Mouse (Mus musculus) spleen, postnatal 14 days (tissue): ENCODE data around the gene Prmt3.

Experiments
- DNase-seq, 2 experiments: peaks; one replicate each; pipeline ENCODE4 v3.0.0; 2021 to 2022; ENCODE audit warnings: low spot score in 2 of 2

Gene Prmt3

DNA sequence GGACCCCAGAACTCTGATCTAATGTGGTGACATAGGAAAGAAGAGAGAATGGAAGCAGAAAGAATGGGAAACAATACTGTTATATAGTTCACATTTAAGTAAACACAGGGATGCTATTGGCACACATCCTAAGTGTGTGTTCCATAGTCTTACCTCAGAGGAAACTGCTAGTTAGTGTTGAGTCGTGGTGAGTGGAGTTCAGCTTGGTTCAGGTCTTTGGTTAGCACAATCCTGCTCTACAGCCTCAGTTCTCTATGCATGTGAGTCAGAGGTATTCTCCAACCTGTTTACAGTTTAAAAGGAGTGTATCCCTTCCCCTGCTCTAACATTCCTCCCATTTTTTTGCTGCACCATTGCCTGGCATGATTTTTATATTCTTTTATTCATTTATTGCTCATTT is 19.0 kb downstream of the Prmt3 start:
- no peak for DNase-seq

DNA sequence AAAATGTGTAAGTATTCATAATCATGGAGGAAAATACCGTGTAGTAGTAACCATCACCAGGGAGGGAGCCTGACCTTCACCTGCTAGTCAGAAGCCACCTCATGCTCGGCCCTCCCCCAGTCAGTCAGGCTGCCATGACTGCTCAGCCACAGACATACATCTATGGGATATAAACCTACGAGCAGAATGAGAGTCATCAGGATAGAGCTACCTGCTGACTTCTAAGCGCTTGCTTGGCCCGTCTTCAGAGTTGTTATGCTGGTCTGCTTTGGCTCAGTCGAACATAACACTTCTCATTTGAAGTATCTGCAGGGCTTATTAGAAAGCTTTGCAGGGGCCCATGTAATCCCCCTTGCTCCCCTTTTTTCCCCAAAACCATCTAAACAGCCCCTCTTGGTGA is 25.4 kb downstream of the Prmt3 start:
- no peak for DNase-seq

DNA sequence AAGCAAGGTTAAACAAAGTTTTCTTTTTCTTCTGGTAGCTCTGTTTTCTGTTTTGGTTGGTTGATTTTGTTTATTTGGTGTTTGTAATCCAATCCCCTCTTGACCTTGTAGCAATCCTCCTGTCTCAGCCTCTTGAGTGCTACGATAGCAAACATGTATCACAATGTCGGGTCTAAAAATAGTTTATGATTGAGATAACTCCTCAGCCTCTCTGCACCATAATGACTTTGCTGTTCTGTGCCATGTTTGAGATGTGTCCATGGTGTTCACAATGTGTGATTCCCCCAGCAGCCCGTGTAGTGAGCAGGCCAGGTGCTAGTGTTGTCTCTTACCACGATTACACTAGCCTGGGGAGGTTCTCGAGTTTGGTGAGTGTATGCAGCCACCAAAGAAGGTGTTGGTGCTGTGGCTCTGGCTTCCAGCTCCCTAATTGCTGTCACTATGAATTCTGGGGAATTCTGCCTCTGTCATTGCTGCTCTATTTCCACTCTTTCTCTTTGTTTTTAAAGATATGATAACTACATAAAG is 26.6 kb downstream of the Prmt3 start:
- DNase-seq, result no peak

DNA sequence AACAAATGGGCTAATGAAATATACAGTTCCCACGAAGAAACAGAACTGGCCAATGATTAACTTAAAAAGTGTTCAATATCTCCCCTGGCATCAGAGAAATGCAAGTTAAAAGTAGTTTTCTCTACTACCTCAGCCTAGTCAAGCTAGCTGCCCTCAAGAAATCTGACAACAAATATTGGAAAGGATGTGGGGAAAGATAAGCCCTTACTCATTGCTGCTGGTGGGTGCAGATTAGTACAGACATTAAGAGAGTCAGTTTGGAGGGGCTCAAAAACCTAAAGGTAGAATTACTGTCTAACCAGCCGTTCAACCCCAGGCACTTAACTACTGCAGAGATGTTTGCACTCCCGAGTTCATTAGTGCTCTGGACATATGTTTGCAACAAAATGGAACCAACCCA is 27.5 kb downstream of the Prmt3 start:
- no peak for DNase-seq

DNA sequence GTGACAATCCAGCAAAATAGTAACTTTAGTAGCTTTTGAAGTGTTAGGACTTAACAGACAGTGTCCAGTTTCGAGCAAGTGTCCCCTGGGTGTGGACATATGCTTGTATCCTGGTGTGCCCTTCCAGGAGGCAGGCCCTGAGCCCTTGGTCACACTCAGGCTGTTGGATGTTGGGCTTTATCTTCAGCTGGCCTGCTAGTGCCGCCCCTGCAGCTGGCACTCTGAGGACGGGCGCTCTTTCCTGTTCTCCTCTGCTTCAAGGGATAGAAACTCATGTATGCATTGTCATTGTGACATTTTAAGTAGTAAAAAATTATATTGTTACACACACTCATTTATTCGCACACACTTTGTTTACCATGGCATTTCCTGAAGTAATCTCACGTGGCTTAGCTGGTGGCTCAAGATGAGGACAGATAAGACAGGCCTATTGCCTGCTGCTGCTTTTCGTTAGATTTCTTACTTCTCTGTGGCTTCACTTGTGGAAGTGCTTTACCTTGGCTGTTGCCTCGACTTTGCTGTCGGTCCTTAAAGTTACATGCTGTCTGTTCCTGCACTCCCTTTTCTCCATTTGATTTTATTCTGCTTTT is 29.0 kb downstream of the Prmt3 start:
- no peak for DNase-seq

DNA sequence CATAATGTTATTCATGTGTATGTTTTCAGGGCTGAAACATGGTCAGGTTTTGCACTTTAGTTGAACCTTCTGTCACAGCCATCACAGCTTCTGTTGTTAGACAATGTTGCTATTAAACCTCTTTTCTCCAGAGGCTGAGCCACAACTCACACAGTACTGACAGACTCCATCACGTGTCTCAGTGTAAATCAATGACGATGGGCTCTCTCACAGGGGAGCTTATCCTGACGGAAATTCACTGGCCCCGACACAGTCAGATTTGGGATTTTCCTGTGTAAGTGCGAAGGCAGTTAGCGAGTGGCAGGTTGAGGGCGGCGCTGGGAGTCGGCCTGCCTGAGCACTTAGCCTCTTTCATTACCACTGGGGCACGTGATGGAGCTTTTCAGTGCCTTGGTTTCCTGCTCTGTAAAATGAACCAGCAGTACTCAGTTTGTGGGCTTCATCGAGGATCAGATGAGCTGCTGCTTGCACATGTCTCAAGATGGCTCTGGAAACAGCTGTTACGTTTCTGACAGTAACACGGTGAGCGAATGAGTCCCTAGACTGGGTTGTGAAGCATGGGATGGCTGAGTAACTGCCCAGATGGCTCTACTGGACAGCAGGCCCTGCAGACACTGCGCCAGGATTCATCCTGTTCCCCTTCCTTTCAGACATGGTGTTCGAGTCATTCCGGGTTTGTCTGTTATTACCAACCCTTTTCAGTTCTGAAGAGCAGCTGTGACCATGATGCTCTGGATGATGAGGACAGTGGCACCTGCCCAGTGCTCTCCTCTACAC is 29.9 kb downstream of the Prmt3 start:
- no peak for DNase-seq

DNA sequence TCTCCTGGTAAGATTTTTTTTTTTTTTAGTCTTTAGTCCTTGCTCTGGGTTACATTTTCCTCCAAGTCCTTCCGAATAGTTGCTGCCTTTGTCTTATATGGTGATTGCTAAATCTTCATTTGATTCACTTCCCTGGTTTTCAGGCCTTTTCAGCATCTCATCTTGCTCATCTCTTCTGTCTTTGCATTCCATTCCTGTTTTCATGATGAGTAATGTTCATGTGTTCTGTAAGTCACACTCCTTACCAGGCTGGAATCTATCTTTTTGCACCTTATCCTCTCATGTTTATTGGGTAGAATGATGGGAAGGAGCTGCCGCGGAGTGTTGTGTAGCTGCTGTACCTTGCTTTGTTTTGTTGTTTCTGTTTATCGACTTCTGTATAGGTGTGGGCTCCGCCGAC is 31.0 kb downstream of the Prmt3 start:
- no peak for DNase-seq

DNA sequence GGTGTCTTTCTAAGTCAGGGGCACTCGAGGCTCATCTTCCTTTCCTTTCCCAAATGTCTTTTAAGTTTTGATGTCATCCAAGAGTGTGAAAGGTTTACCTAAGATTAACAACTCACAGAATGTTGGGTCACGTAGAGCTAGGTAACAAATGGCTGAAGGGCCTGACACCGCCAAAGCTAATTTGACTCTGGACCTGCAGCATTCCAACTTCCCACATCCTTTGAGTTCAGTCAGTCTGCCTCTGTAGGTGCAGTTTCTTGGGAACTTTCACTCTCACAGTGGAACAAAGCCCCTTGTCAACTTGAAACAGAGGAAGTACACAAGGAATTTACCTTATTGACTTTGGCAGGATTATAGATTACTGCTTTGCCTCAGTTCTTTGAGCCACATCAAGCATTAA is 31.4 kb downstream of the Prmt3 start:
- no peak for DNase-seq

DNA sequence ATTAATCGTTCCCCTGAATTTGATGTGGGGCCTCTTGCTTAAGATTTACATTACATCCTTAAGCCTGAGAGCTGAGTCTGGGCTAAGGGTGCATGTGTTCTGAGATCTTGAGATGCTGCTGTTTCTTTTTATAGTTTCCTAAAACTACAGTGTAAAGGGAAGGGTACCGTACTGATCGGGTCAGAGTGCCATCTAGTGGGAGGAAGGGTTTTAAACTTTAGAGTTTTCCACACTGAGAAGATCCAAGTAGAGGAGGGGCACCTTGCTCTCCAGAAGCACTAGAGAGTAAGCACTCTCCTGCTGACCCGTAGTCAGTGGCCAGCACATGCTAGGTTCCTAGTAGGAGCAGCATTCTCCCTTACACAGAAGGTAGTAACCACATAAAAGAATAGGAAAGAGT is 33.2 kb downstream of the Prmt3 start:
- no peak for DNase-seq

DNA sequence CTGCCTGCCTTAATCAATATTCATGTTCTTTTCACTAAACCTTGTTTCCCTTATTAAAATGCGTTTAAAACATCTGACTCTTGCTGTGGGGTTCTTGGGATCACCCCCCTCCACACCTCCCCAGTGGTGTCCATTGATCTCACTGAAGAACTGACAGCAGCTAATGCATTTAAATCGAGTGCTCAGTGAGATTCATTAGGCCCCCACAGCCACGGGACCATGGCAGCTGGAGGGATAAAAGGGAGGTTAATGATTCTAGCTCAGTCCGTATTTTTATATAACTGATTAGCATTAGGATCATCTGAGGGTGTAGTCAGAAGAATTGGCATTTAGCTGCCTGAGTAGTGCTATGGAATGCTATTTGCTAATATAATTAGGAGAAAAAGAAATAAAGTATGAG is 41.2 kb downstream of the Prmt3 start:
- no peak for DNase-seq

DNA sequence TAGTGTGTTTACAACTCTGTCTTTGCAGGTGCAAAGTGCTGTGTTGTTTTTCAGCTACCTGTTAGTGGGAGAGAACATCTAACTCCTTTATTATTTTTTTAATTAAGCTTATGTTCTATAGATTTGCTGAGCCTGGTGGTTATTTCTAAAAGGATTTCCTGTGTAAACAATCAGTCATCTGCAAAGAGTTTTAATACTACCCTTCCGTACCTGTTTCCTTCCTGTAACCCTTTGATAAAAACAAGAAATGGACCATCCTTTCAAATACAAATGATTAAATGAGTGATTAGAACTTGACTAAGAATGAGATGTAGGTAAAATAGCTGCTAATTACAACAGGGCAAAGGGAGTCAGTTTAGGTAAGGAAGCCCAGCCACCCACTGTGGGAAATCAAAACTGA is 43.2 kb downstream of the Prmt3 start:
- no peak for DNase-seq

DNA sequence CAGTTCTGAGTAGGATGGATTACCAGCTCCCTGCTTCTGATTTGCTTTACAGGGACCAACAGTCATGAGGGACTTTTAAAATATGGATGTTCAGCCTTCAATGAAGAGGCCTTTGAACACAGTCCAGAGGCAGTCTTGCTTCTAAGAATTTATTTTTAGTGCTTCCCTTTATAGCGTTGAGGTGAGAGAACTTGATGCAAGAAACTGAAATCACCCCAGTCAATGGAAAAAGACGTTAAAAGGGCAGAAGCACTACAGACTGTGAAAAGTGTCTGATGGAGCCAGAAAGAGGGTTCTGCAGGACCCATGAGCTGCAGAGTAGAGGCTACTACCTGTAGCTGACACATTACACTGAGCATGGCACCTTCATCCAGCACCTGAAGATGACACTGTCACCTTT is 43.9 kb downstream of the Prmt3 start:
- DNase-seq, result no peak

DNA sequence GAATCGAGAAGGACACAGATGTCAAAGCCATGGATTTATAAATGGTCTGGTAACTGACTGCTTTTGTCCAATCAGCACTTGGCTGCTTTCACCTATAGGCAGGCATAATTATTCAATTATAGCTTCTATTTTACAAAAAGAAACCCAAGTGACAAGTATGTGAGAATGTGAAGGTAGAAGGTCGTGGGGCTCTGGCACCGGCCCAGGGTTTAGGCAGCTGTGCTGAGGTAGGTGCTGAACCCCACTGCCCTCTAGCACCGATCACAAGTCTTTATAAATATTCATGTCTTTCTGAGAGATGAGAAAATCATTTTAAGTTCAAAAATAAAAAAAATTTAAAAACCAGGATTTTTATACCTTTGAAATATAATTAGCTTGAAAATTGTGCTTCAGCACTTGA is 45.4 kb downstream of the Prmt3 start:
- DNase-seq, result no peak

DNA sequence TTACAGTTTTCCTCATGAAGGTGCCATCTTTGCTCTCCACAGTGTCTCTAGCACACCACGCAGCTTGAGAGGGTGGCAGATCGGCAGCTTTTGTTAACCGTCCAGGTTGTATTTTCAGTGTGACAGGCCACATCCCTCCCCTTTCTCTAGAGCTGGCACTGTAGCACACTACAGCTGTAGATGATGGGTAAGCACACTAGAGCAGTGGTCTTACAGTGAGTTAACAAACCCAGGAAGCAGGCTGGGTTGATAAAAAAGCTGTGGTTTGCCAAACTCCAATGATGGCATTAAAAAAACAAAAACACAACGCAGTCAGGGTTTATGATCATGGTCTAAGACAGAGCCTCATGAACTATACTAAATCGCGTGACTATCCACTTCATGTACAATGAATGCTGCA is 45.9 kb downstream of the Prmt3 start:
- DNase-seq, result no peak

DNA sequence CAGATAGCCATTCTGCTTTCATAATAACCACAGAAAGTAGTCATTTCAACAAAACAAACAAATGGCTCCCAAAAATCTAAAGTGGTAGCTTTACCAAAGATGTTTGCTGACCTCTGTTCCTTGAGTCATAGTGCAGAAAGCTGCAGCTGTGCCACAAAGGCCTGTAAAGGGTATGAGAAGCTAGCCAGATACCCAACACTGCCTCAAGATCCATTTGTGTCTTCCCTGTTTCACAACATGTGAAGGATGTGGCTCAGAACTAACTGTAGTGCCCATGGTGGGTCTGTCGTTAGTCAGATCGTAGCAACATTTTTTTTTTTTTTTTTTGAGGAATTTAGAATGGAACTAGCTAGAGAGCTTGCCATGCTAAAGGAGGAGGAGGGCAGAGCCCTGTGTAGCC is 46.4 kb downstream of the Prmt3 start:
- DNase-seq, result no peak

DNA sequence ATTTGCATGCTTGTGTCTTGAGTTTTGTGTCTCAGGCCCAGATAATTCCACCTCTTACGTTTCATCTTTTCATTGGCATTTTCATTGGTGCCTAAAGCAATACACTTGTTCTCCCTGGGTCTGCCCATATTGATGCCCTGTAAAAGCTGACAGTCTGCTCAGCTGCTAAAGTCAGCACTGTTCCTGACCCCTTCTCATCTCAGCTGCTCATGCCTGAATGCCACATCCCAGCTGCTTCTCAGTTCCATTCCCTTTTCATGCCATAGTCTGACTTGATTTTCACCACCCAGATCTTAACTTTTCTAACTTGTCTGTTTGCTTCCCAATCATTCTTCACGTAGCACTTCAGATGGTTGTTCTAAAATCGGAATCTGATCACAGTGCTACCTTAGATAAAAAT is 47.3 kb downstream of the Prmt3 start:
- no peak for DNase-seq

DNA sequence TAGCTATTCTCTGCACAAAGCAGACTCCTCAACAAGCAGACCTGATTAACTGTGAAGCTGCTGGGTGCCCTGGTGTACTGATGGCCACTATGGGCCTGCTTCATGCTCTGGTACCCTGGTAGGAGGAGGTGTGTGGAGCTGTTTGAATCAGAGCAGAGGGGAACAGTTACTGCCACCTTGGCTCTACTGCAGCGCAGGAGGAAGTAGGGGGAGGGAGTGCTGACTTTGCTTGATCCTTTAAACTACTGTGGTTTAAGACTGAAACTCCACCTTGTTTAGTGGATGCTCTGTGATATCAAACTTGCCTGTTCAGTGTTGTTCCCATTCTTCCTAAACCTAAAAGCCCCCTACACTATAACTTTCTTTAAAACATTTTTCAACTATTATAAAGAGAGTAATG is 49.8 kb downstream of the Prmt3 start:
- DNase-seq, result no peak

DNA sequence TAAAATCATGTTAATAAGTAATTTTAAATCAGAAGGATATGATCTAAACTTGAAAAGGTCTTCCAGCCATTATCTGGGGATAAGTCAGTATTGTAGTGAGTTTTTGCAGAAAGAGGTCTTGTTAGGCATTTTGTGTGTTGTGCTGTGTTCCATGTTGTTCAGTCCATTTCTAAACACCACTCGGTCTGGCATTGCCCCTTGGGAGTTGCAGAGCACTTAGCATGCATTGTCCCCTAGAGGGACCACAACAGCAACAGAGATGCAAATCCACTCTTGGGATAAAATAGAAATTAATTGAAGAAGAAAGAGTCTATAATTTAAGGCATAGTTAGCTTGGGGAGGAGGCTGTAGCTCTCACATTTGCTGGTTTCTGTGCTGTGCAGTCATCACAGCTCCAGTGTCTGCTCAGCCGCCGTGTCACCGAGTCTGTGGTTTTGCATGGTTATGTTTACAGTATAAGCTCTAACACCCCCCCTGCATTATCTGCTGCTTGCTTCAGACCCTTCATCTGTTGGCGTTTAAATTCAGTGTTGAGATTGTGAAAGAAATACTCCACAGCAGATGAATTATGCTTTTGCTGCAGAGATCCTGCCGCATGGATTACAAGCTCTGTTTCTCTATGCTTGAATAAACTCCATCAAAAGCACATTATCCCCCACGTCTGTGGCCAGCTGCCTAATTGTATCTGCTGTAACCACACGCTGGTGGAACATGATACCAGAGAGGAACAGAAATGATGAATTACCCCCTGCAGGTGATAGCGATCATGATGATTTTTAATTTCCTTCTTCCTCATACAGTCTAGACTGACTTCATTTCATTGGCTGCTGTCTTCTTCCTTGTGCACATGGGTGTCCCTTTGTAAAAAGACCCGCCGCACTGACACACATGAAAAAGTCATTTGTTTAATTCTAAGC is 64.5 kb downstream of the Prmt3 start:
- peak in 1 of 2 experiments; percentile 8 for DNase-seq

DNA sequence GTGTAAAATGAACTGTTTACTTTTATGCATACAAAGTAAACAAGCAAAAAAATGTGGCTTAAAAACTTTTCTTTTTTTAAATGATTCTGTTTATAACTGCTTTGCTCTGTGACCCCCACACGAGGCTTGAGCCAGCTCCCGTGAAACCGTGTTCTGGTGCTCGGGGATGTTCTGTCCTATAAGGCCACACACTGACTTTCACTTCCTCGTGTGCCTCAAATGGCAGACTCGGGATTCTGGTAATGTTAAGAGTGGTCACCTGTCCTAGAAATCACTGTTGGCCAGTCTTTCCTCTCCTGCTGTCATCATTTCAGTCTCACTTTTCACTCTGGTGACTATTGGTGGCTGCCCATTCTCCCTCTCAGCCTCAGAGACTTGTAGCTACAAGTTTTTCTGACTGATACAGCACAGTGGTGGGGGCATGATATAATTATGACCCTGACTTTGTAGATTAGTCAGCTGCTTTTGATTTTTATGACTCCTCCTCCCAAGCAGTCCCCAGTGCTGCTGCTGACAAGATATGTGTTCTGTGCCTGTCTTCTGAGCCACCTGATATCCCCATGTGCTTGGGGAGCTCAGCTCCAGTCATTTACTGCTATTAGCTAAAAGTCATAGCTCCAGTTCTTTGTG is 65.3 kb downstream of the Prmt3 start:
- no peak for DNase-seq

DNA sequence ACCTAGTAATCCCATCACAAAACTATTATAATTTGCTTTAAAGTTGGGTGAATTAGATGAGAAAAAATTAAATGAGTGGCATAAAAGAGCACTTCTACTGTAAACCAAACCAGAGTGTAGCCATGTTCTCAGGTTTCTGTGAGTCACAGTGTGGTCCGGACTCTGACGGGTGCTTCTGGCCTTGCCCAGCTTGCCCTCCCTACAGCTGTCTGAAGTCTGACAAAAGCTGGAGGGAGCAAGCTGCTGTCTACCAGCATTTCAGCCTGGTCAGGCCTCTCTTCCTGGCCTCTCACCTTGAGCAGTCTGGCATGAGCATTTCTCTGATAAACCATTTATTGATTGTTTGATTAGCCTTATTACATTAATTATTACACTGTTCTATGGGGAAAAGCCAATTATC is 69.8 kb downstream of the Prmt3 start:
- no peak for DNase-seq

DNA sequence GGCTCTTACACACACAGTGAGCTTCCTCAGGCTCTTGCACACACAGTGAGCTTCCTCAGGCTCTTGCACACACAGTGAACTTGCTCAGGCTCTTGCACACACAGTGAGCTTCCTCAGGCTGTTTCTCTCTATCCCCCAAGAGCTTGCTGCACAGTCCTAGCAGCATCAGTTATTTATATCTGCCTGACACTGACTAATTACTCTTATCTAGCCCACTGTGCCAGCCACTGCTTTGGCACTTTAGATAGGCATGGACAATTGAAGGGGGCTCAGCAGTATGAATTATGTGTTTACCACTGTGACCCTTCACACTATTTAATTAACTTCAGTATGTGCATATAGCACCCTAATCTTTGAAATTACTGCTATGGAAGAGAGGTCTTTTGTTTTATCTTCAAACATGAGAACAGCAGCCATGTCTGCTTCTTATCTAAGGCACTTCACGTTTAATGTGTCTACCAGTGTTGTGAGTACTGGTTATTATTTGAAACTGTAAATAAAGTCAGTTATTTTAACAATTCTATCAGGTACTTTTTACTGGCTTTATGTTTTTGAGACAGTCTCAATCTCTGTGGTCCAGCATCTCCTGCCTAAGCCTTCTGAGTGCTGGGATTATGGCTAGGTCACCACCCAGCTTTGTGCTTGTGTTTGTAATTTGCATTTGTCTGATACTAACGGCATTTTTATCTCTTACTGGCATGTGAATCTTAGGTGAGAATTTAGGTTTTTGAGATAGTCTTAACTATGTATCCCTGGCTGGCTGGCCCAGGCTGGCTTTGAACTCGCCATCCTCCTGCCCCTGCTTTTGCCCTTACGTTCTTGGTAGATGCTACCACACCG is 75.4 kb downstream of the Prmt3 start:
- no peak for DNase-seq
